Mouse (Mus musculus): Measurements from ENCODE around the gene Entpd3. TPM values are rescaled to one million over a fixed set of nuclear protein-coding genes. Genes with fewer than 3 reads are reported as not detected.
A peak's percentile ranks its signal among the peaks of the same experiment; 100 is the strongest.

Entpd3 gene
- 3.1 and 4.0 TPM in 2 replicates for polyA plus RNA-seq (2015; fragmentation: Nextera tagmentation; extraction: Ambion mirVana)

GRCm38 (mm10) chr9:120539662-120540251 is at the start of gene Entpd3:
Entpd3 (plus strand) TSS chr9:120539818.
- Histone ChIP-seq H3K9me3 (no peaks in the 10 kb centered on the region), H3K36me3 (replicated peaks) (no peaks in the 10 kb centered on the region), H3K4me1 (peaks cover 9% of the 10 kb centered on the region), H3K27me3 (replicated peaks) (peaks cover 14% of the 10 kb centered on the region), H3K4me2 (peak within 1 kb of the TSS; percentile 70), H3K4me3 (peak within 1 kb of the TSS; percentile 45), H3K9ac (peak within 1 kb of the TSS; percentile 61), H3K27ac (no peak within 1 kb of the TSS)
- WGBS = 1% methylated on average over 31 of the region's 31 CpGs
- peak; percentile 70 for ATAC-seq (replicated peaks)

GRCm38 (mm10) chr9:120491509-120491908 is 48.1 kb upstream of the Entpd3 start:
- Histone ChIP-seq H3K27me3 (replicated peaks) (no peaks in the 10 kb centered on the region), H3K4me2 (peak overlapping the region; percentile 62; the same call in 1 of the 2 replicates), H3K9me3 (no peaks in the 10 kb centered on the region), H3K27ac (peak overlapping the region; percentile 95; the same call in 1 of the 2 replicates), H3K36me3 (replicated peaks) (peaks cover 15% of the 10 kb centered on the region; the same call in 1 of the 2 replicates), H3K4me1 (peaks cover 20% of the 10 kb centered on the region), H3K4me3 (peak overlapping the region; percentile 98), H3K9ac (no peak overlapping the region)
- no peak for ATAC-seq (replicated peaks)
- 78% methylated on average over 3 of the region's 3 CpGs for WGBS

DNA sequence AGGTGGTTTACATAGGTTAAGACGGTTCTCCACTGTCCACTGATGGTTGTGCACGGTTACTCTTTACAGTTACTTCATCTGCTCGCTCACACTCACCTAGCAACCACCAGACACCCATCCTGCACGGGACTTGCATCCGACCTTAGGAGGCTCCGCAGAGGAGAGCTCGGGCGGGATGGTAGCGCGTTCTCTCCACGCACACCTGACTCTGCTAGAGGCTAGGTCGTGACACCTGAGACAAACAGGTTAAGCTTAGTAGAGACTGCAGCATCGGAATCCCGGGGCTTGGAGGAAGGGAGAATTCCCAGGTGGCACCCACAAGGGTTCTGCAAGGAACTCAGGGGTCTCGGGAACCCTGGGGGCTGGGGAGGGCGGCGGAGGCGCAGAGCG is 47.6 kb upstream of the Entpd3 start, which contains the start of gene Eif1b:
Gene Eif1b (plus strand): TSS at position 223 of the 390 bp plus-strand sequence.
- Histone ChIP-seq H3K27ac (peak within 1 kb of the TSS; percentile 95), H3K27me3 (replicated peaks) (no peaks in the 10 kb centered on the region), H3K4me1 (peaks cover 25% of the 10 kb centered on the region), H3K4me2 (peak within 1 kb of the TSS; percentile 62), H3K4me3 (peak within 1 kb of the TSS; percentile 98), H3K36me3 (replicated peaks) (peaks cover 15% of the 10 kb centered on the region; the same call in 1 of the 2 replicates), H3K9ac (peak within 1 kb of the TSS; percentile 100), H3K9me3 (no peaks in the 10 kb centered on the region)
- peak; percentile 67 for ATAC-seq (replicated peaks)
- WGBS = 2% methylated on average over 19 of the region's 19 CpGs

- under 1% methylated on average over 66 of the region's 97 CpGs for WGBS
- H3K4me1 ChIP-seq = peaks cover 26% of the 10 kb centered on the region
- peak overlapping the region; percentile 98 for H3K4me3 ChIP-seq
- H3K27ac ChIP-seq = peak overlapping the region; percentile 95
- peak overlapping the region; percentile 62 for H3K4me2 ChIP-seq
- H3K9me3 ChIP-seq = no peaks in the 10 kb centered on the region
- peak; percentile 88 for ATAC-seq (replicated peaks)
- H3K27me3 ChIP-seq (replicated peaks) = no peaks in the 10 kb centered on the region
- H3K36me3 ChIP-seq (replicated peaks) = peaks cover 15% of the 10 kb centered on the region; the same call in 1 of the 2 replicates
- H3K9ac ChIP-seq = peak overlapping the region; percentile 100
Observed at GRCm38 (mm10) chr9:120492400-120493351, 46.9 kb upstream of the Entpd3 start.

GRCm38 (mm10) chr9:120493781-120494180 is 45.8 kb upstream of the Entpd3 start:
- no peaks in the 10 kb centered on the region for H3K27me3 ChIP-seq (replicated peaks)
- peak overlapping the region; percentile 100 for H3K9ac ChIP-seq
- peak overlapping the region; percentile 98 for H3K4me3 ChIP-seq
- peaks cover 26% of the 10 kb centered on the region for H3K4me1 ChIP-seq
- no peak for ATAC-seq (replicated peaks)
- peak overlapping the region; percentile 62 for H3K4me2 ChIP-seq
- 72% methylated on average over 12 of the region's 12 CpGs for WGBS
- peak overlapping the region; percentile 95; the same call in 1 of the 2 replicates for H3K27ac ChIP-seq
- H3K9me3 ChIP-seq = no peaks in the 10 kb centered on the region
- peaks cover 15% of the 10 kb centered on the region; the same call in 1 of the 2 replicates for H3K36me3 ChIP-seq (replicated peaks)

DNA sequence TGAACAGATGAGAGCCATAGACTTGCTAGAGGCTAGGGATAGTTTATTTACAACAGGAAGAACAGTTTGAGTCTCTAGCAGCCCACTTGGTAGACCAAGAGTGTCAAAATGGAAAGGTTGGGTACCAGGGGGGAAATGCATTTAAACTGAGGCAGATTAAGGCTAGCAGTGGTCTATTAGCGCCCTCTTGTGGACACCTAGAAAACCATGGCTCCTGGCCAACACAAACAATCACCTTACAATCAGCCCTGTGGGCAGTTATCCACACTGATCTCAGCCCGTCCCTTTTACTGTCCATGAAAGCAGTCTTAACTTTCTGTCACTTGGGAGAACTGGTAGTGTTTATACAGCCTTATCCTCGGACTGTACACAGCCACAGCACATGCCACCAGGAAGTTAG is 42.9 kb upstream of the Entpd3 start:
- Histone ChIP-seq H3K4me1 (peaks cover 26% of the 10 kb centered on the region), H3K36me3 (replicated peaks) (peaks cover 15% of the 10 kb centered on the region; the same call in 1 of the 2 replicates), H3K27ac (no peak overlapping the region), H3K9me3 (no peaks in the 10 kb centered on the region), H3K9ac (no peak overlapping the region), H3K4me3 (no peak overlapping the region), H3K27me3 (replicated peaks) (no peaks in the 10 kb centered on the region), H3K4me2 (no peak overlapping the region)
- WGBS = 7% methylated on average over 3 of the region's 3 CpGs
- no peak for ATAC-seq (replicated peaks)

DNA sequence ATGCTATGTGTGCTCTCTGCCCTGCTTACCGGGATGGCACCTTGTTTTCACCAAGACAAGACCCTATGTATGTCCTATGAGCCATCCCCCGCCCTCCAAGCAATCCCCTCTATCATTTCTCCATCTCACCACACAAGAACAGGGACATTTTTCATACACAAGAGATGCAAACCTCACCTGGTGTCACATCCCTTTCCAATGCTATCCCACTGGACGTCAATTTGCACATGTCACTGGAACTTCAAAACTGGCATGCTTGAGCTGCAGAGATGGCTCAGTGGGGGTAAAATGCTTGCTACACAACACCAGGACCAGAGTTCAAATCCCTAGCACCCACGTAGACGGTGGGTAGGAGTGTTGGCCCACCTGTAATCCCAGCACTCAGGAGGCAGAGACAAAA is 41.6 kb upstream of the Entpd3 start:
- Histone ChIP-seq H3K9ac (no peak overlapping the region), H3K4me3 (no peak overlapping the region), H3K9me3 (no peaks in the 10 kb centered on the region), H3K27me3 (replicated peaks) (no peaks in the 10 kb centered on the region), H3K36me3 (replicated peaks) (peaks cover 15% of the 10 kb centered on the region; the same call in 1 of the 2 replicates), H3K27ac (no peak overlapping the region), H3K4me1 (peaks cover 26% of the 10 kb centered on the region), H3K4me2 (no peak overlapping the region)
- WGBS = 86% methylated on average over 5 of the region's 5 CpGs
- no peak for ATAC-seq (replicated peaks)

- Histone ChIP-seq H3K4me1 (peaks cover 7% of the 10 kb centered on the region; the same call in 1 of the 2 replicates), H3K4me2 (no peak overlapping the region), H3K9ac (no peak overlapping the region), H3K27ac (no peak overlapping the region), H3K4me3 (no peak overlapping the region), H3K9me3 (no peaks in the 10 kb centered on the region), H3K36me3 (replicated peaks) (no peaks in the 10 kb centered on the region), H3K27me3 (replicated peaks) (no peaks in the 10 kb centered on the region)
- WGBS = 38% methylated on average over 10 of the region's 10 CpGs
- peak; percentile 28; the same call in 1 of the 2 replicates for ATAC-seq (replicated peaks)
Observed at GRCm38 (mm10) chr9:120501191-120501902, 38.3 kb upstream of the Entpd3 start.

GRCm38 (mm10) chr9:120502013-120502412 is 37.6 kb upstream of the Entpd3 start:
- Histone ChIP-seq H3K4me2 (no peak overlapping the region), H3K4me1 (0 out of 2 replicates have a peak, but pooled peaks cover under 1% of the 10 kb centered on the region), H3K9ac (no peak overlapping the region), H3K9me3 (no peaks in the 10 kb centered on the region), H3K36me3 (replicated peaks) (no peaks in the 10 kb centered on the region), H3K27me3 (replicated peaks) (no peaks in the 10 kb centered on the region), H3K4me3 (no peak overlapping the region), H3K27ac (no peak overlapping the region)
- 3% methylated on average over 8 of the region's 8 CpGs for WGBS
- peak; percentile 70; the same call in 1 of the 2 replicates for ATAC-seq (replicated peaks)

DNA sequence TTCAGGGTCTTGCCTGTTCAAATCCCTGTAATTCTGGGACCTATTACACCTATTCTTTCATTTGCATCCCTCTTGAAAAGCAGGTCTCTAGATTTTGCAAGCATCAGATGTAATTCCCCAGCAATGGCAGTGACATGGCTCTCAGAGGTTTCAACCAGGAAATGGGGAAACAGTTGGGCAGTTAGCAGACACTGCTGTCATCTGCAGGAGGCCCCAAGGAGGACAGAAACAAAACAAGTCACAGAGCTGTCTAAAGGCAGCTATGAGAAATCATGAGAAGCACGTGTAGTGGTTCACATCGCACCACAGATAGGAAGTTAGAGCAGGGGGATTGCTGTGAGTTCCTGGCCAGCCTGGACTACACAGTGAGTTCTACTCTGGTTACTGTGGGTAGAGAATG is 35.2 kb upstream of the Entpd3 start:
- Histone ChIP-seq H3K36me3 (replicated peaks) (no peaks in the 10 kb centered on the region), H3K27ac (no peak overlapping the region), H3K4me1 (no peaks in the 10 kb centered on the region), H3K27me3 (replicated peaks) (no peaks in the 10 kb centered on the region), H3K4me2 (no peak overlapping the region), H3K9ac (no peak overlapping the region), H3K4me3 (no peak overlapping the region), H3K9me3 (no peaks in the 10 kb centered on the region)
- WGBS = 83% methylated on average over 2 of the region's 2 CpGs
- no peak for ATAC-seq (replicated peaks)

DNA sequence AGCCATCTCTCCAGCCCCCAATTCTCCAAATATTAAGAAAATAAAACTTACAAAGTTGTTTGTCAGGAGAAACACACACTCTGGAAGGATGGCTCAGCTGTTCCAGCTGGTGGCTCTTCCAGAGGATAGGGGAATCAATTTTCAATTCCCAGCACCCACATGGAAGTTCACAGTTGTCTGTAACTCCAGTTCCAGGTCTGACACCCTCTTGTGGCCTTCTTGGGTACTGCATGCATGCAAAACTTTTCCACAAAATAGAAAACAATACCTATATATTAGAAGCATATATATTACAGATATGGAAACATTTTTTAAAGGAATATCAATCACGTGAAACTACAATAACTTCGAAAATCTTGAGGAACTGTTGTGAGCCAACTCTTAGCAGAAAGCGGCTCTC is 27.8 kb upstream of the Entpd3 start:
- Histone ChIP-seq H3K4me2 (no peak overlapping the region), H3K4me3 (no peak overlapping the region), H3K9me3 (no peaks in the 10 kb centered on the region), H3K4me1 (no peaks in the 10 kb centered on the region), H3K27me3 (replicated peaks) (no peaks in the 10 kb centered on the region), H3K9ac (no peak overlapping the region), H3K36me3 (replicated peaks) (no peaks in the 10 kb centered on the region), H3K27ac (no peak overlapping the region)
- WGBS = 79% methylated on average over 3 of the region's 3 CpGs
- no peak for ATAC-seq (replicated peaks)
